Mouse (Mus musculus): Measurements from ENCODE around the gene Cep19.
A peak's percentile ranks its signal among the peaks of the same experiment; 100 is the strongest.
"Not testable (repeated sequence)": the region's sequence is repeated elsewhere in the genome, so short reads cannot be mapped to it uniquely, and the experiment has no call there.

The Cep19 gene

GRCm38 (mm10) chr16:32099638-32100150, at the start of gene Cep19, which contains the start of gene Pigx:
Gene Cep19 (plus strand): TSS chr16:32099800.
Gene Pigx (minus strand): TSS chr16:32099740.
- peak; percentile 89 for DNase-seq

- no peak for DNase-seq
These were observed 40.8 kb upstream of the Cep19 start for GRCm38 (mm10) chr16:32058817-32059216.

GRCm38 (mm10) chr16:32059840-32060523, 39.6 kb upstream of the Cep19 start:
- DNase-seq: no peak

- DNase-seq: no peak
These were observed 37.4 kb upstream of the Cep19 start for GRCm38 (mm10) chr16:32062226-32062625.

- no peak for DNase-seq
These were observed 35.7 kb upstream of the Cep19 start for GRCm38 (mm10) chr16:32063900-32064299.

GRCm38 (mm10) chr16:32066899-32067298, 32.7 kb upstream of the Cep19 start:
- DNase-seq: no peak

GRCm38 (mm10) chr16:32068389-32069300, 31.0 kb upstream of the Cep19 start:
- DNase-seq: no peak

GRCm38 (mm10) chr16:32070070-32070469, 29.5 kb upstream of the Cep19 start:
- DNase-seq: not testable (repeated sequence)

GRCm38 (mm10) chr16:32075762-32076161, 23.8 kb upstream of the Cep19 start:
- DNase-seq: no peak

GRCm38 (mm10) chr16:32076406-32076805, 23.2 kb upstream of the Cep19 start:
- DNase-seq: no peak

GRCm38 (mm10) chr16:32077648-32078407, 21.8 kb upstream of the Cep19 start:
- no peak for DNase-seq

GRCm38 (mm10) chr16:32078408-32078990, 21.1 kb upstream of the Cep19 start:
- peak; percentile 27 for DNase-seq

GRCm38 (mm10) chr16:32078991-32079511, 20.5 kb upstream of the Cep19 start, which contains the start of gene Pak2:
Gene Pak2 (minus strand): TSS chr16:32079342.
- peak; percentile 76 for DNase-seq

GRCm38 (mm10) chr16:32087629-32088443, 11.8 kb upstream of the Cep19 start:
- no peak for DNase-seq

GRCm38 (mm10) chr16:32091466-32091865, 8.1 kb upstream of the Cep19 start:
- no peak for DNase-seq

- not testable (repeated sequence) for DNase-seq
These were observed 1.8 kb upstream of the Cep19 start for GRCm38 (mm10) chr16:32097757-32098156.

GRCm38 (mm10) chr16:32098897-32099637, 533 bp upstream of the Cep19 start:
- no peak for DNase-seq

GRCm38 (mm10) chr16:32102295-32102694, 2.7 kb downstream of the Cep19 start:
- no peak for DNase-seq

GRCm38 (mm10) chr16:32105698-32106097, 6.1 kb downstream of the Cep19 start:
- DNase-seq: no peak

- no peak for DNase-seq
These were observed 7.9 kb downstream of the Cep19 start for GRCm38 (mm10) chr16:32107342-32108045.
